Mouse (Mus musculus): ENCODE measurements around the gene Mmel1.

Gene Mmel1

GRCm38 (mm10) chr4:154864271-154864771, 5.1 kb upstream of the Mmel1 start:
- peak; percentile 89 for DNase-seq (ENCODE audit: low spot score)

GRCm38 (mm10) chr4:154864961-154865760, 4.2 kb upstream of the Mmel1 start:
- DNase-seq (ENCODE audit: low spot score) = peak; percentile 4

- DNase-seq (ENCODE audit: low spot score) = no peak
Observed at GRCm38 (mm10) chr4:154866391-154866790, 3.0 kb upstream of the Mmel1 start.

GRCm38 (mm10) chr4:154867257-154867656, 2.1 kb upstream of the Mmel1 start:
- DNase-seq (ENCODE audit: low spot score) = no peak

- no peak for DNase-seq (ENCODE audit: low spot score)
Observed at GRCm38 (mm10) chr4:154870721-154871120, 1.3 kb downstream of the Mmel1 start.

- no peak for DNase-seq (ENCODE audit: low spot score)
Observed at GRCm38 (mm10) chr4:154871757-154872251, 2.4 kb downstream of the Mmel1 start.

- no peak for DNase-seq (ENCODE audit: low spot score)
Observed at GRCm38 (mm10) chr4:154873186-154873585, 3.8 kb downstream of the Mmel1 start.

GRCm38 (mm10) chr4:154877864-154878548, 8.6 kb downstream of the Mmel1 start:
- peak; percentile 88 for DNase-seq (ENCODE audit: low spot score)

GRCm38 (mm10) chr4:154880730-154881129, 11.3 kb downstream of the Mmel1 start:
- DNase-seq (ENCODE audit: low spot score) = no peak

- no peak for DNase-seq (ENCODE audit: low spot score)
Observed at GRCm38 (mm10) chr4:154882014-154882659, 12.8 kb downstream of the Mmel1 start.

- DNase-seq (ENCODE audit: low spot score) = no peak
Observed at GRCm38 (mm10) chr4:154885416-154885815, 16.0 kb downstream of the Mmel1 start.

- DNase-seq (ENCODE audit: low spot score) = no peak
Observed at GRCm38 (mm10) chr4:154886876-154887592, 17.6 kb downstream of the Mmel1 start.

- no peak for DNase-seq (ENCODE audit: low spot score)
Observed at GRCm38 (mm10) chr4:154887593-154888250, 18.3 kb downstream of the Mmel1 start.

GRCm38 (mm10) chr4:154890887-154891286, 21.5 kb downstream of the Mmel1 start:
- no peak for DNase-seq (ENCODE audit: low spot score)

GRCm38 (mm10) chr4:154895549-154895948, 26.2 kb downstream of the Mmel1 start:
- DNase-seq (ENCODE audit: low spot score) = no peak

- DNase-seq (ENCODE audit: low spot score) = no peak
Observed at GRCm38 (mm10) chr4:154897676-154898465, 28.5 kb downstream of the Mmel1 start.

- peak; percentile 60 for DNase-seq (ENCODE audit: low spot score)
Observed at GRCm38 (mm10) chr4:154898506-154899446, 29.4 kb downstream of the Mmel1 start, which contains the start of gene Fam213b. TSS of gene Fam213b (minus strand) at chr4:154899135.

- DNase-seq (ENCODE audit: low spot score) = no peak
Observed at GRCm38 (mm10) chr4:154902371-154902770, 33.0 kb downstream of the Mmel1 start.
